Mouse (Mus musculus): ENCODE data around the gene Uggt2. TPM values are rescaled to one million over a fixed set of nuclear protein-coding genes. Genes with fewer than 3 reads are reported as not detected.

The Uggt2 gene
- total RNA-seq, 2 experiments from 2014 or later: 27.4 to 31.3 TPM

DNA sequence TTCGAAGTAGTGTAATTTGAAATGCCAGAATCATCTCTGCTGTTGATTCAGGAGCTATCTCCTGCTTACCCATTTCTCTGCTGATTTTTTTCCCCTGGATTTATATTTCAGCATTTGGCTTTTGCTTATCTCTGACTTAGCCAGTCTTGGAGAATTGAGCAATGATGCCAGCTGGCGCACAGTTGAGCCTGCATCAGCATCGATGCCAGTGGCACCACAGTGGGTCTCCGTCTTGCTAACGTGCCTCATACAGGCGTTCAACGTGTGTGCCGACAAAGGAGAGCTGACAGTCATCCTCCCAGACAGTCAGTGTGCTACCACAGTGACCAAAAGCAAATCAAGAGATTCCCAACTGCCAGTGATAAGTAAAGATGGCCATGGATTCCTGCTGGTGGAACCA, 8.4 kb upstream of the Uggt2 start:
- H3K27ac ChIP-seq: no peak overlapping the region
- no peak for TF ChIP-seq CTCF (conservative IDR thresholded peaks at IDR 0.05)
- no peak for DNase-seq (ENCODE audit: low spot score in 2 of 2)
- no peak overlapping the region for H3K4me3 ChIP-seq

DNA sequence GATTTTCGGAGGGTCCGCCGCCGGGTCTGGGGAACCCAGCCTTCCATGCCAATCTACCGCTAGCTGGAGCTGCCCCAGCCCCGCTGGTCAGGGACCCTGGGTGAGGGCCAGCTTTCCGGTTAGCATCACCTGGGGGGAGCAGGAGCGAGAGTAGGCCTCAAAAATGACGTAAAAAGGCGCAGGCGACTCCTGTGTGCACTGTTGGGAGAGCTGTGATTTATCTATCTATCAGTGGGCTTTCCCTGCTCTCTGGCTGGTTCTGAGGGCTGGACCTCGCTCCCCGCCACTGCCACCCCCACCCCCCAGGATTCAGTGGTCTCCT, 301 bp upstream of the Uggt2 start:
- no peak for TF ChIP-seq CTCF (conservative IDR thresholded peaks at IDR 0.05)

DNA sequence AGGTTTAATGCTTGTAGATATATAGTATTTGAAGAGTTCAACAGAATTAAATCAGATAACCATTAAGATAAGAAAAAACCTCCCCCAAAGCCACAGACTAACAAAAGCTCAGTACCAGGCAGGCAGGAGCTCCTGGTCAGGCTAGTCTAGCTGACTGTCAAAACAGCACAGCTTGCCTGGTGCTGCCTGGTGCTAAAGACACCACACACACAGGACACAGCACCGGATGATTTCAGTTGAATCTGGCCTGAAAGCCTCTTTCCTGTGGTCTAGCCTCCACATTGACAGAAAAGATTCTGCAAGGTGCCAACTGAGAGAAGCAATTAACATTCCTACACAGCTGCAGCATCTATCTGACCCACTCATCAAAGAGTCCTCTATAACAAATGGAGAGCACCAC, 37.4 kb downstream of the Uggt2 start:
- no peak for DNase-seq (ENCODE audit: low spot score in 2 of 2)
- no peak for TF ChIP-seq CTCF (conservative IDR thresholded peaks at IDR 0.05)
- H3K27ac ChIP-seq: no peak overlapping the region
- H3K4me3 ChIP-seq: no peak overlapping the region

More for the DNA sequence above, 301 bp upstream of the Uggt2 start:
- Histone ChIP-seq H3K27ac (peak overlapping the region; percentile 97), H3K4me3 (peak overlapping the region; percentile 80)
- DNase-seq (ENCODE audit: low spot score in 2 of 2): no peak

DNA sequence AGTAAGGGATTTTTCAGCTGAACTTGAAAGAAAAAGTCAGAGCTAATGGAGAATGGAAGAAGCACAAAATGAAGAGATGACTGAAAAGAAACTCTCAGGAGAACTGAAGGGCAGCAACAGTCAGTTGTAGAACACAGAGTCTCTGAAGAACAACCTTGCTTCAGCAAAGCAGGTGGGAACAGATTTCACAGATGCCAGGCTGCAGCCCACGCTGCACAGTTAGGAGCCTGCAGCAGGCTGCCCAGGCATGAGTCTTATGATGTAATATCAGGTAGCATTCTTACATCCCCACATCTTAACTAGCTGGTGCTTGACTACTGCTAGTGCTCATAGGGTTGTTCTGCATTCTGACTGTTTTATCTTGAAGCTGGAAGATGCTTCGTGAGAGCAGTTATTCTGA, 38.5 kb downstream of the Uggt2 start:
- no peak for TF ChIP-seq CTCF (conservative IDR thresholded peaks at IDR 0.05)
- Histone ChIP-seq H3K27ac (no peak overlapping the region), H3K4me3 (no peak overlapping the region)
- no peak for DNase-seq (ENCODE audit: low spot score in 2 of 2)

DNA sequence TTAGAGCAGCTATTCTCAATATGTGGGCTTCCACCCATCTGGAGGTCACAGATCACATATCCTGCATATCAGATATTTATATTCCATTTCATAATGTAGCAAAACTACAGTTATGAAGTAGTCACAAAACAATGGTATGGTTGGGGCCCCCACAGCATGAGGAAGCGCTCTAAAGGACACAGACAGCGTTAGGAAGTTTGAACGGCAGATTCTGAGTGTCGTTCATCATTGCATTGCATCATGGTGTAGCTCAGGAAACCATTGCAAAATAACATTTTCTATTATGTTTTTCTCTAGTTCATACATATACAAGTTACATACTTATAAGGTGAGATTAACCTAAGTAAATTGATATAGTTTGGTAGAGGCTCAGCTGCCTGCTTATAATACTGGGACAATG, 42.2 kb downstream of the Uggt2 start:
- no peak for TF ChIP-seq CTCF (conservative IDR thresholded peaks at IDR 0.05)
- no peak overlapping the region for H3K4me3 ChIP-seq

DNA sequence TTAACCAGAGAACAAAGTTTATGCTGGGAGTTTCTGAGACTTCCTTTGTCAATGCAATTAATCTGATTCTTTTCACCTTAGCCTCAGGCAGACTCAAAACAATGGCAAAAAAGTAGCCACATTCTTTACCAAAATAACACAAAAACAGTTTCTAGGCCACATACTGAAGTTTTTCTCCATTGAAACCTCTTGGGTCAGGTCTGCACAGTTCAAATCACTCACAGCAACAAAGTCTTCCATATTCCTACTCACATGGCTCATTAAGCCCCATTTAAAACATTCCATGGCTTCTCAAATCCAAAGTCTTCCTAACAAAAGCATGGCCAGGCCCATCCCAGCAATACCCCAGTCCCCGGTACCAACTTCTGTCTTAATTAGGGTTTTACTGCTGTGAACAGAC, 46.3 kb downstream of the Uggt2 start:
- no peak for DNase-seq (ENCODE audit: low spot score in 2 of 2)
- TF ChIP-seq CTCF (conservative IDR thresholded peaks at IDR 0.05): no peak
- H3K4me3 ChIP-seq: no peak overlapping the region
- no peak overlapping the region for H3K27ac ChIP-seq

More for the DNA sequence above, 42.2 kb downstream of the Uggt2 start:
- H3K27ac ChIP-seq: no peak overlapping the region
- DNase-seq (ENCODE audit: low spot score in 2 of 2): no peak

DNA sequence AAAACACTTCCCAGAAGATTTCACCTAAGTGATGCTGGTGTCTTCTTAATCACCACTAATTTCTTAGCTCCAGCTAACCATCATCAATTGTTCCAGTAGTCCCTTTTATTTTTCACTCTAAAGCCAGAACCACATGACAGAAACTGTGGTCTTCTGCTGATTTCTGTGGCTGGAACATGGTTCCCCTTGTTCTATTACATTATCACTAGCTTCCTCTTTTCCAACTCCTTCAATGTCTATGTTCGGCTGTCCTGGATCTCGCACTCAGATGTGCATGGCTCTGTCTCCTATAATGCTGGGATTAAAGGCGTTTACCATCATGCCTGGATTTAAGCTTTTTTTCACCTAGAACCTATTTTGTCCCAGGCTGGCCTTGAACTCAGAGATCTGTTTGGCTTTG, 46.9 kb downstream of the Uggt2 start:
- DNase-seq (ENCODE audit: low spot score in 2 of 2): no peak
- no peak overlapping the region for H3K4me3 ChIP-seq
- no peak overlapping the region for H3K27ac ChIP-seq
- TF ChIP-seq CTCF (conservative IDR thresholded peaks at IDR 0.05): no peak

DNA sequence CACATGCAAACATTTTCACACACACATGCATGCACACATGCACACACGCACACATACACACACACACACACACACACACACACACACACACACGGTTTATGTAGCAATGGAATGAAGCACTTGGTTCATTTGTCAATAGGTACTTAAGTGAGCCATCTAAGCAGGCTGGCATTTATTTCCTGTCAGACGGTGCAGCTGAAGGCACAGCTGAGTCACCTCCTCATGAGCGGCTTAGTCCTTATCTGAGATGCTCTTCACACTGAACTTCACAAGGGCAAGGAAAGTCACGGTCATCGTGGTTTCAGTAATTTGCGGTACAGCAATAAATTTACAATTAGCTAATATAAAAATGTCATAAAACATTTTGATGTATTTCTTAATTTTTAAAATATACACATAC, 55.5 kb downstream of the Uggt2 start:
- Histone ChIP-seq H3K27ac (no peak overlapping the region), H3K4me3 (no peak overlapping the region)
- no peak for DNase-seq (ENCODE audit: low spot score in 2 of 2)
- no peak for TF ChIP-seq CTCF (conservative IDR thresholded peaks at IDR 0.05)

DNA sequence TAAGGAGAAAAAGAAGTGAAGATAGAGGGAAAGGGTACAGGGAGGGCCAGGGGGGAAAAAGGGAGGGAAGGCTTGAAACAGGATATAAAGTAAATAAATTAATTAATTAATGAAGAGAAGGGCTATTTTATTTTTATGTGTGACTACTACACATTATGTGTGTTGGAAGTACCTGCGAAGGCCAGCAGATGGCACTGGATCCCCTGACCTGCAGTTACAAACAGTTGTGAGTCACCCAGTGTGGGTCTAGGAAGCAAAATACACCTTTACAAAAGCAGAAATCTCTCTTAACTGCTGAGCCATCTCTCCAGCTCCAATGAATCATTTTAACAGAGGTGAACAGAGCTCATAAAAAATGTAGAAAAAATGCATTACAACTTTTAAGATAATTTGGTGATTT, 59.0 kb downstream of the Uggt2 start:
- peak in 1 of 2 experiments; percentile 42 for DNase-seq (ENCODE audit: low spot score in 2 of 2)
- no peak overlapping the region for H3K27ac ChIP-seq
- TF ChIP-seq CTCF (conservative IDR thresholded peaks at IDR 0.05): peak; percentile 83

DNA sequence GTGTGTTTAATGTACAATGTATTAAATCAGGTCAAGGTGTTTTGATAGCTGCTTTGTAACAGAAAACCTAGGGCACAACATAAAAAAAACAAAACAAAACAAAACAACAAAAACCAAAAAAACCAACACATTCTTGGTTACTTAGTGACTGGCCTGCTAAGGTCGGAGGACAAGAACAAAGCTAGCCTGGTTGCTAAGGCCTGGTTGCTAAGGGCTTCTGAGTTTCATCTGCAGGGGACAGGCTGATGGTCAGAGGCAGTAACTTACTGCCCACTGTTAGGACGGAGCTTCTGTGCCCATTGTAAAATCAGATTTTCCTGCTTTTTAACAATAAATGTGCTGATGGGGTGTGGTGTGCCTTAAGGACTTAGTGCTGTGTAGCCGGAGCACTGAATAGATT, 61.5 kb downstream of the Uggt2 start:
- no peak overlapping the region for H3K27ac ChIP-seq
- no peak for TF ChIP-seq CTCF (conservative IDR thresholded peaks at IDR 0.05)
- H3K4me3 ChIP-seq: no peak overlapping the region
- DNase-seq (ENCODE audit: low spot score in 2 of 2): no peak

More for the DNA sequence above, 59.0 kb downstream of the Uggt2 start:
- no peak overlapping the region for H3K4me3 ChIP-seq

DNA sequence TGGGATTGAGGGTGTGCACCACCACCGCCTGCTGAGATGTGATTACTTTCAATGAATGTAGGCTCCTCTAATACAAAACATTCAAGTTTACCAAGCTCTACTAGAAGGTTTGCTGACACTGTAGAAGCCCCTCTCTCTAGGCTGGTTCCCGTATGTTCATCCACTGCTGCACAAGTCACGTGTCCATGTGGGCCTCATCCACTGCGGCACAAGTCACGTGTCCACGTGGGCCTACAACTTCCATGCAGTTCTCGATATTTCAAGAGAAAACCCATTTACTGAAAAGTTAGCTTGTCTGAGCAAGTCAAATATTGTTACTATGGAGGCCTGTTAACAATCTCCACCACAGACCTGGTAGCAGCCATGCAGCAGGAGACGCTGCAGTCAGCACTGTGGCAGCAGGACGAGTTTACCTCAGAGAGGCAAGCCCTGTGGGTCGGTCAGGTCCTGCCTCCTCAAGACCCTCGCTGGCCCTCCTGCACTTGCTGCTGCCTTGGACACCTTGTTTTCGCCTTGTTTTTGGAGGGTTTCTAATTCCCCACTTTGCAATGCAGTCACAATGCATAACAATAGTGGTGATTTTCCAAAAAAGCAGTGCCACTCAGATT, 62.0 kb downstream of the Uggt2 start:
- Histone ChIP-seq H3K27ac (no peak overlapping the region), H3K4me3 (no peak overlapping the region)
- TF ChIP-seq CTCF (conservative IDR thresholded peaks at IDR 0.05): no peak
- no peak for DNase-seq (ENCODE audit: low spot score in 2 of 2)

DNA sequence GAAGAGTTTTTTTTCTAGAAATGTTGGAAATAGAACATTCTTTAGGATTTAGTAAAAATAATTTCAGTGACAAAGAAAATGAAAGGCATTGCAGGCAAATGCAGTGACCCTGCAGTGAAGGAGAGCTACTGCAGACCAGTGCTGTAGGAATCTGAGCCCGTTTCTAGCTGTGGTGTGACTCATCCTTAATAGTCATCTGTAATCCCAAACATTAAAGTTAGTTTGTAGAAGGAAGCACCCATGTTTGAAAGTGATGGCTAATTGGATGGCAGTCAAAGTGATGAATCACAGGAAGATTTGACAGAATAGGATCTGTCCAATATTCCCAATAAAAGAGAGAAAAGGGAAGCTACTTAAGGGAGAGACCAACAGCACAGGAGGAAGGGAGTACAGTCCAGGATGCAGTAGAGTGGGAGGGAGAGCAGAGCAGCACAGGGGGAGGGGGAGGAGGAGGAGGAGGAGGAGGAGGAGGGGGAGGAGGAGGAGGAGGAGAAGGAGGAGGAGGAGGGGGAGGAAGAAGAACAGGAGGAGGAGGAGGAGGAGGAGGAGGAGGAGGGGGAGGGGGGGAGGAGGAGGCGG, 71.5 kb downstream of the Uggt2 start:
- no peak for DNase-seq (ENCODE audit: low spot score in 2 of 2)
- no peak overlapping the region for H3K4me3 ChIP-seq
- peak overlapping the region; percentile 36; the same call in 1 of the 2 replicates for H3K27ac ChIP-seq
- TF ChIP-seq CTCF (conservative IDR thresholded peaks at IDR 0.05): no peak

DNA sequence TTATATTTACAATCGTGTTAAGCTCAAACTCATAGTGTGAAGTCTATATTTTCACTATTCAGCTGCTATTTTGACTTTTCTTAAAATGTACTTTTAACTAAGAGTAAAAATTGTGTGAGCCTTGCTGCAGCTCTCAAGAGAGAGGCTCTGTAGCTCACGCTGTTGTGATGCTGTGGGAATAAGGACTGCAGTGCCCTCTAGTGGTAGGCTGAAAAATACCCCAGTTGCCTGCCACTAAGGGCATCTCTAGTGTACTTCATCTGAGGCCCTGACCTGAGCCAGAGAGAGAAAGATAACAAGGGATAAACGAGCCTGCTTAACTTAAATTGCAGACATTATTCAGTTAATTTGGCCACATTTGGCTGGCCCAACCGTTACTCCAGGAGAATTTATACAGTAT, 72.1 kb downstream of the Uggt2 start:
- Histone ChIP-seq H3K4me3 (no peak overlapping the region), H3K27ac (peak overlapping the region; percentile 36; the same call in 1 of the 2 replicates)
- DNase-seq (ENCODE audit: low spot score in 2 of 2): peak; percentile 56 to 72
- peak; percentile 96 for TF ChIP-seq CTCF (conservative IDR thresholded peaks at IDR 0.05)

DNA sequence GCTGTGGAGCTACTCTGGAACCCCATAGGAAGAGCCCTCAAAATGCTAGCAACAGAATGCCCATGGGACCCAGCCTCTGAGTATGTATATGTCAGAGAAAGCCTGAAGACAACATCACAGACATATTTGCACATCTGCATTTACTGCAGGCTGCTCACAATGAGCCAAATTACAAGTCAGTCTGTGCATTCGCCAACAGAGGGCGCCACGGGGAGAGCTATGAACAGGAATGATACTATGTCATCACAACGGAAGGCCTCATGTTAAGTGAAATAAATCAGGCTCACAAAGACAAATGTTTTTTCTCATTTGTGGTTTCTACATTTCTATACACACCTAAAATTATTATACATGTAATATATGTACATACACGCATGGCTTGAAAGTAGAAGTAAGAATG, 73.3 kb downstream of the Uggt2 start:
- H3K4me3 ChIP-seq: no peak overlapping the region
- no peak for DNase-seq (ENCODE audit: low spot score in 2 of 2)
- TF ChIP-seq CTCF (conservative IDR thresholded peaks at IDR 0.05): peak; percentile 66
- no peak overlapping the region for H3K27ac ChIP-seq
